Mouse (Mus musculus) urinary bladder, postnatal 25 days (tissue): ENCODE data around the gene Nmt1.

ENCODE experiments used
- DNase-seq: peaks from one replicate; pipeline ENCODE4 v3.0.0; 2022; ENCODE audit warnings: low spot score

The Nmt1 gene

GRCm38 (mm10) chr11:103078131-103078530, 50.1 kb downstream of the Nmt1 start:
- no peak for DNase-seq

GRCm38 (mm10) chr11:103080323-103081091, 52.5 kb downstream of the Nmt1 start:
- DNase-seq, result no peak

- no peak for DNase-seq
Measured at GRCm38 (mm10) chr11:103081631-103082030, 53.6 kb downstream of the Nmt1 start.

- DNase-seq, result no peak
Measured at GRCm38 (mm10) chr11:103093306-103093705, 65.3 kb downstream of the Nmt1 start.

- DNase-seq, result peak; percentile 31
Measured at GRCm38 (mm10) chr11:103093862-103094833, 66.2 kb downstream of the Nmt1 start.

GRCm38 (mm10) chr11:103095107-103095670, 67.2 kb downstream of the Nmt1 start:
- peak; percentile 9 for DNase-seq

GRCm38 (mm10) chr11:103095801-103096200, 67.8 kb downstream of the Nmt1 start:
- no peak for DNase-seq

- DNase-seq, result peak; percentile 30
Measured at GRCm38 (mm10) chr11:103096979-103097894, 69.2 kb downstream of the Nmt1 start.

- peak; percentile 12 for DNase-seq
Measured at GRCm38 (mm10) chr11:103098531-103099190, 70.7 kb downstream of the Nmt1 start.

GRCm38 (mm10) chr11:103099352-103099940, 71.5 kb downstream of the Nmt1 start:
- no peak for DNase-seq

GRCm38 (mm10) chr11:103100361-103100760, 72.4 kb downstream of the Nmt1 start:
- DNase-seq, result peak; percentile 12

GRCm38 (mm10) chr11:103101481-103101865, 73.5 kb downstream of the Nmt1 start, which contains the start of the genes Plcd3 and Acbd4:
TSS of gene Plcd3 (minus strand) at chr11:103101658.
TSS of gene Acbd4 (plus strand) at chr11:103101682.
- DNase-seq, result peak; percentile 75

- peak; percentile 67 for DNase-seq
Measured at GRCm38 (mm10) chr11:103101866-103102501, 74.0 kb downstream of the Nmt1 start.

- DNase-seq, result peak; percentile 99
Measured at GRCm38 (mm10) chr11:103102725-103103349, 74.8 kb downstream of the Nmt1 start.

- peak; percentile 12 for DNase-seq
Measured at GRCm38 (mm10) chr11:103103621-103104020, 75.6 kb downstream of the Nmt1 start.

- no peak for DNase-seq
Measured at GRCm38 (mm10) chr11:103104469-103104868, 76.5 kb downstream of the Nmt1 start.

GRCm38 (mm10) chr11:103105180-103105725, 77.3 kb downstream of the Nmt1 start:
- no peak for DNase-seq

- no peak for DNase-seq
Measured at GRCm38 (mm10) chr11:103105810-103106209, 77.8 kb downstream of the Nmt1 start.

GRCm38 (mm10) chr11:103106386-103106785, 78.4 kb downstream of the Nmt1 start:
- DNase-seq, result no peak
